Mouse (Mus musculus): ENCODE results near the gene Vegfa. TPM values are rescaled to one million over a fixed set of nuclear protein-coding genes. Genes with fewer than 3 reads are reported as not detected.

Vegfa gene
- polyA plus RNA-seq (2015; fragmentation: Nextera tagmentation; extraction: Ambion mirVana) = 4.3 and 5.8 TPM in 2 replicates

GRCm38 (mm10) chr17:46032257-46032991, at the start of gene Vegfa:
Vegfa (minus strand) TSS chr17:46032369.

Other genes starting within 250 kb of the Vegfa start
- gene Mrps18a, start 78.6 kb upstream of the Vegfa start, polyA plus RNA-seq (2015; fragmentation: Nextera tagmentation; extraction: Ambion mirVana) = 77.6 and 81.4 TPM in 2 replicates
- 2.0 and 2.7 TPM in 2 replicates for gene Rsph9, start 111.8 kb upstream of the Vegfa start, polyA plus RNA-seq (2015; fragmentation: Nextera tagmentation; extraction: Ambion mirVana)
- gene Mad2l1bp, start 121.2 kb upstream of the Vegfa start, polyA plus RNA-seq (2015; fragmentation: Nextera tagmentation; extraction: Ambion mirVana) = 42.7 and 48.3 TPM in 2 replicates
- gene Gtpbp2, start 128.7 kb upstream of the Vegfa start, polyA plus RNA-seq (2015; fragmentation: Nextera tagmentation; extraction: Ambion mirVana) = 41.0 and 41.4 TPM in 2 replicates
- gene Polh, start 170.3 kb upstream of the Vegfa start, polyA plus RNA-seq (2015; fragmentation: Nextera tagmentation; extraction: Ambion mirVana) = 21.5 and 23.3 TPM in 2 replicates
- gene Xpo5, start 170.4 kb upstream of the Vegfa start, polyA plus RNA-seq (2015; fragmentation: Nextera tagmentation; extraction: Ambion mirVana) = 17.3 and 18.1 TPM in 2 replicates
- gene Polr1c, start 215.7 kb upstream of the Vegfa start, polyA plus RNA-seq (2015; fragmentation: Nextera tagmentation; extraction: Ambion mirVana) = 51.1 and 52.9 TPM in 2 replicates
- gene Yipf3, start 215.7 kb upstream of the Vegfa start, polyA plus RNA-seq (2015; fragmentation: Nextera tagmentation; extraction: Ambion mirVana) = 57.2 and 72.5 TPM in 2 replicates
- gene Lrrc73, start 221.2 kb upstream of the Vegfa start, polyA plus RNA-seq (2015; fragmentation: Nextera tagmentation; extraction: Ambion mirVana) = 0.12 and 0.13 TPM in 2 replicates